Mouse (Mus musculus) liver, embryonic 14.5 days (tissue): ENCODE data around the gene Tent4a. TPM values are rescaled to one million over a fixed set of nuclear protein-coding genes. Genes with fewer than 3 reads are reported as not detected.

ENCODE experiments used
- ATAC-seq: fragments of 200-750 bp; cut with Nextera tagmentation; 2 replicates; pipeline ENCODE4 v1.8.0; 2017; ENCODE audit warnings: moderate number of reproducible peaks, mild to moderate bottlenecking, moderate library complexity; ENCODE audit not compliant: insufficient read depth
- DNase-seq, 3 experiments: peaks; one replicate each; pipeline ENCODE4 v3.0.0-alpha.2; 2012 to 2013; ENCODE audit warnings: low read depth in 3 of 3, low spot score in 3 of 3
- H3K27ac ChIP-seq: fragments of 300-500 bp; sonication (generic); 2 replicates; pipeline ENCODE4 v1.5.1; 2014; ENCODE audit warnings: moderate library complexity, mild to moderate bottlenecking, control low read depth, inconsistent platforms
- H3K27me3 ChIP-seq: fragments of 300-500 bp; sonication (generic); 2 replicates; pipeline ENCODE4 v1.6.1; 2014; ENCODE audit warnings: mild to moderate bottlenecking, low read length, moderate library complexity; ENCODE audit not compliant: control insufficient read depth, insufficient read depth
- H3K36me3 ChIP-seq: fragments of 300-500 bp; sonication (generic); replicated peaks from 2 replicates; pipeline ENCODE4 v1.6.1; 2014; ENCODE audit warnings: low read depth; ENCODE audit not compliant: control insufficient read depth, insufficient read depth
- H3K4me1 ChIP-seq, 2 experiments: fragments of 200-500 bp in 1 of 2; fragments of 300-500 bp in 1 of 2; sonication (generic) in 1 of 2; replicated peaks; 2 replicates each; pipeline ENCODE4 v1.6.1; 2012 to 2014; ENCODE audit warnings: antibody characterized with exemption in 1 of 2, inconsistent platforms in 1 of 2, low read length in 1 of 2; ENCODE audit not compliant: control insufficient read depth in 2 of 2, insufficient read depth in 2 of 2
- H3K4me2 ChIP-seq: fragments of 300-500 bp; sonication (generic); 2 replicates; pipeline ENCODE4 v1.6.1; 2014; ENCODE audit warnings: low read depth, mild to moderate bottlenecking, control low read depth, moderate library complexity
- H3K4me3 ChIP-seq, 2 experiments: fragments of 200-500 bp in 1 of 2; fragments of 300-500 bp in 1 of 2; sonication (generic) in 1 of 2; 2 replicates each; pipeline ENCODE4 v1.5.1; 2012 to 2014; ENCODE audit warnings: low read depth in 2 of 2, low read length in 2 of 2, mild to moderate bottlenecking in 2 of 2, control low read depth in 1 of 2, inconsistent platforms in 1 of 2, moderate library complexity in 1 of 2; ENCODE audit not compliant: insufficient read depth in 1 of 2
- H3K9ac ChIP-seq: fragments of 300-500 bp; sonication (generic); replicated peaks from 2 replicates; pipeline ENCODE4 v1.6.1; 2014; ENCODE audit warnings: mild to moderate bottlenecking, control low read depth, moderate library complexity
- H3K9me3 ChIP-seq: fragments of 300-500 bp; sonication (generic); 2 replicates; pipeline ENCODE4 v1.6.1; 2016; ENCODE audit warnings: low read length, mixed read lengths; ENCODE audit not compliant: control insufficient read depth
- CTCF ChIP-seq: IDR thresholded peaks from 2 replicates; pipeline ENCODE4 v1.5.1; 2016; ENCODE audit warnings: antibody characterized with exemption, low read depth, control low read depth
- EP300 ChIP-seq: IDR thresholded peaks from 2 replicates; pipeline ENCODE4 v1.6.1; 2016; ENCODE audit warnings: antibody characterized with exemption, low read depth
- WGBS: fragments of 180-500 bp; shearing (Covaris S2); extraction: QIAGEN DNeasy Blood & Tissue Kit; methylation state at CpG from one replicate; pipeline ENCODE4 v1.1.7; 2014; ENCODE audit not compliant: insufficient replicate concordance; 5-methylcytosine and 5-hydroxymethylcytosine counted together
- polyA plus RNA-seq, 2 experiments: library from polyadenylated mRNA; depleted of rRNA in 1 of 2; stranded (reverse) in 1 of 2; unstranded in 1 of 2; fragments of >200 nt; fragmentation: Nextera tagmentation in 1 of 2; extraction: Ambion mirVana in 1 of 2; gene quantifications; 2 replicates each; pipeline versions ENCODE4 v1.2.1 to v1.2.3; 2012 to 2014

The Tent4a gene
- polyA plus RNA-seq, 2 experiments = 2.3 to 6.3 TPM

GRCm38 (mm10) chr13:69524158-69524530 is 10.3 kb downstream of the Tent4a start:
- TF ChIP-seq CTCF (no peak), EP300 (no peak)
- Histone ChIP-seq H3K4me1 (peaks cover 9 to 32% of the 10 kb centered on the region in 2 experiments; a peak in 3 of 4 replicates), H3K4me3 (no peak overlapping the region), H3K9ac (no peak overlapping the region), H3K27me3 (no peaks in the 10 kb centered on the region), H3K36me3 (no peaks in the 10 kb centered on the region), H3K4me2 (no peak overlapping the region), H3K27ac (no peak overlapping the region), H3K9me3 (no peaks in the 10 kb centered on the region)
- WGBS = 60% methylated on average over 2 of the region's 2 CpGs
- DNase-seq (no peak), ATAC-seq (no peak)

GRCm38 (mm10) chr13:69523444-69524157 is 10.8 kb downstream of the Tent4a start:
- no peak overlapping the region for H3K9ac ChIP-seq
- TF ChIP-seq CTCF (no peak), EP300 (no peak)
- peaks cover 9 to 28% of the 10 kb centered on the region in 2 experiments; a peak in 3 of 4 replicates for H3K4me1 ChIP-seq
- no peaks in the 10 kb centered on the region for H3K9me3 ChIP-seq
- 58% methylated on average over 14 of the region's 14 CpGs for WGBS
- H3K27ac ChIP-seq = no peak overlapping the region
- no peak overlapping the region for H3K4me3 ChIP-seq
- DNase-seq (no peak), ATAC-seq (no peak)
- no peaks in the 10 kb centered on the region for H3K27me3 ChIP-seq
- no peaks in the 10 kb centered on the region for H3K36me3 ChIP-seq
- H3K4me2 ChIP-seq = 0 out of 2 replicates have a peak overlapping the region, but pooled peaks have one; percentile 12

GRCm38 (mm10) chr13:69522161-69522791 is 12.1 kb downstream of the Tent4a start:
- Histone ChIP-seq H3K4me1 (peaks cover 0 to 20% of the 10 kb centered on the region in 2 experiments; a peak in 3 of 4 replicates), H3K4me3 (no peak overlapping the region), H3K9ac (no peak overlapping the region), H3K4me2 (no peak overlapping the region), H3K27ac (no peak overlapping the region), H3K9me3 (no peaks in the 10 kb centered on the region), H3K36me3 (no peaks in the 10 kb centered on the region), H3K27me3 (no peaks in the 10 kb centered on the region)
- ATAC-seq (no peak), DNase-seq (no peak)
- TF ChIP-seq EP300 (no peak), CTCF (no peak)
- 69% methylated on average over 1 of the region's 1 CpGs for WGBS

- Histone ChIP-seq H3K27ac (no peak overlapping the region), H3K4me3 (no peak overlapping the region), H3K9me3 (no peaks in the 10 kb centered on the region), H3K4me1 (peaks cover 0 to 6% of the 10 kb centered on the region in 2 experiments; a peak in 2 of 4 replicates), H3K4me2 (no peak overlapping the region), H3K36me3 (peaks cover 4% of the 10 kb centered on the region; the same call in 1 of the 2 replicates), H3K9ac (no peak overlapping the region), H3K27me3 (no peaks in the 10 kb centered on the region)
- ATAC-seq = no peak
- TF ChIP-seq EP300 (no peak), CTCF (no peak)
- DNase-seq = no peak
- 70% methylated on average over 6 of the region's 6 CpGs for WGBS
Observed at GRCm38 (mm10) chr13:69519137-69519536, 15.3 kb downstream of the Tent4a start.

GRCm38 (mm10) chr13:69517445-69517844 is 17.0 kb downstream of the Tent4a start:
- no peak overlapping the region for H3K9ac ChIP-seq
- no peak overlapping the region for H3K4me3 ChIP-seq
- H3K4me2 ChIP-seq = no peak overlapping the region
- no peak overlapping the region for H3K27ac ChIP-seq
- TF ChIP-seq CTCF = no peak
- TF ChIP-seq EP300 = no peak
- 81% methylated on average over 6 of the region's 6 CpGs for WGBS
- ATAC-seq (no peak), DNase-seq (no peak)
- H3K36me3 ChIP-seq = peaks cover 4% of the 10 kb centered on the region; the same call in 1 of the 2 replicates
- H3K27me3 ChIP-seq = no peaks in the 10 kb centered on the region
- H3K9me3 ChIP-seq = no peaks in the 10 kb centered on the region
- H3K4me1 ChIP-seq = 0 out of 4 replicates have a peak, but pooled peaks cover 0 to 2% of the 10 kb centered on the region in 2 experiments
